Mouse (Mus musculus): Measurements from ENCODE around the gene Pvrig.
"Not testable (repeated sequence)": the region's sequence is repeated elsewhere in the genome, so short reads cannot be mapped to it uniquely, and the experiment has no call there.

Gene Pvrig

GRCm38 (mm10) chr5:138341661-138342060 is at the start of gene Pvrig:
Gene Pvrig, plus strand, starts transcription at chr5:138341961.
- no peak for DNase-seq (ENCODE audit: low read depth, low spot score)

- no peak for DNase-seq (ENCODE audit: low read depth, low spot score)
These were observed 47.6 kb upstream of the Pvrig start for GRCm38 (mm10) chr5:138294158-138294557.

GRCm38 (mm10) chr5:138299613-138300012 is 42.1 kb upstream of the Pvrig start:
- DNase-seq (ENCODE audit: low read depth, low spot score) = no peak

- no peak for DNase-seq (ENCODE audit: low read depth, low spot score)
These were observed 29.0 kb upstream of the Pvrig start for GRCm38 (mm10) chr5:138312795-138313194.

GRCm38 (mm10) chr5:138343216-138343615 is 1.5 kb downstream of the Pvrig start:
- no peak for DNase-seq (ENCODE audit: low read depth, low spot score)

GRCm38 (mm10) chr5:138363208-138363607 is 21.4 kb downstream of the Pvrig start:
- not testable (repeated sequence) for DNase-seq (ENCODE audit: low read depth, low spot score)

GRCm38 (mm10) chr5:138365347-138365746 is 23.6 kb downstream of the Pvrig start:
- DNase-seq (ENCODE audit: low read depth, low spot score) = not testable (repeated sequence)

Measured in c-Kit-negative CD71-positive TER-119-positive erythroid progenitor cells, embryonic 14.5 days (primary cell).